Mouse (Mus musculus) spleen, adult 2 months (tissue): ENCODE measurements around the gene Miox. TPM values are rescaled to one million over a fixed set of nuclear protein-coding genes. Genes with fewer than 3 reads are reported as not detected.
A peak's percentile ranks its signal among the peaks of the same experiment; 100 is the strongest.

Experiments
- DNase-seq, 2 experiments: peaks; one replicate each; pipeline versions ENCODE4 v3.0.0 to v3.0.0-alpha.2; 2012 to 2021; ENCODE audit warnings: low spot score in 2 of 2, low read depth in 1 of 2
- H3K27ac ChIP-seq: fragments of 200-500 bp; 2 replicates; pipeline ENCODE4 v1.5.1; 2012; ENCODE audit warnings: low read length, inconsistent platforms; ENCODE audit not compliant: insufficient read depth
- H3K27me3 ChIP-seq: fragments of 200-500 bp; 2 replicates; pipeline ENCODE4 v1.6.1; 2012; ENCODE audit warnings: mild to moderate bottlenecking, moderate library complexity, low read length, inconsistent platforms; ENCODE audit not compliant: control insufficient read depth, insufficient read depth
- H3K36me3 ChIP-seq: fragments of 200-500 bp; 2 replicates; pipeline ENCODE4 v1.6.1; 2012; ENCODE audit warnings: mild to moderate bottlenecking, low read length, inconsistent platforms; ENCODE audit not compliant: control insufficient read depth, insufficient read depth
- H3K4me1 ChIP-seq: fragments of 200-500 bp; 2 replicates; pipeline ENCODE4 v1.6.1; 2011; ENCODE audit warnings: inconsistent platforms; ENCODE audit not compliant: control insufficient read depth, insufficient read depth, insufficient read length
- H3K4me3 ChIP-seq: fragments of 200-500 bp; 2 replicates; pipeline ENCODE4 v1.5.1; 2011; ENCODE audit warnings: mild to moderate bottlenecking, inconsistent platforms; ENCODE audit not compliant: insufficient read depth, insufficient read length; ENCODE audit errors: extremely low read depth
- CTCF ChIP-seq: fragments of 200-500 bp; IDR thresholded peaks from 2 replicates; pipeline ENCODE4 v1.5.1; 2011; ENCODE audit warnings: mild to moderate bottlenecking, inconsistent platforms; ENCODE audit not compliant: insufficient read depth, insufficient read length, insufficient replicate concordance; ENCODE audit errors: extremely low read depth
- POLR2A ChIP-seq: fragments of 200-500 bp; IDR thresholded peaks from 2 replicates; pipeline ENCODE4 v1.6.1; 2011; ENCODE audit warnings: low read depth, low read length, inconsistent platforms
- WGBS: fragments of 180-500 bp; shearing (Covaris S2); methylation state at CpG from one replicate; pipeline ENCODE4 v1.1.7; 2018; 5-methylcytosine and 5-hydroxymethylcytosine counted together
- polyA plus RNA-seq: library from polyadenylated mRNA; depleted of rRNA; stranded (reverse); fragments of >200 nt; gene quantifications from 2 replicates; pipeline ENCODE4 v1.2.3, GENCODE M21; 2012

Gene Miox
- polyA plus RNA-seq, 1 experiment, result 1.4 TPM

- H3K27me3 ChIP-seq, result no peaks in the 10 kb centered on the region
- no peak for TF ChIP-seq CTCF
- no peak for TF ChIP-seq POLR2A
- DNase-seq, result peak in 1 of 2 experiments; percentile 21
- H3K4me1 ChIP-seq, result peaks cover 34% of the 10 kb centered on the region; the same call in 1 of the 2 replicates
- peak overlapping the region; percentile 97 for H3K4me3 ChIP-seq
- peak overlapping the region; percentile 26; the same call in 1 of the 2 replicates for H3K27ac ChIP-seq
- no peaks in the 10 kb centered on the region for H3K36me3 ChIP-seq
- WGBS, result under 1% methylated on average over 57 of the region's 58 CpGs
Observed at GRCm38 (mm10) chr15:89314511-89315189, 19.5 kb upstream of the Miox start.

- Histone ChIP-seq H3K27ac (peak within 1 kb of the TSS; percentile 27; the same call in 1 of the 2 replicates), H3K36me3 (no peaks in the 10 kb centered on the region), H3K4me3 (peak within 1 kb of the TSS; percentile 97), H3K27me3 (no peaks in the 10 kb centered on the region), H3K4me1 (peaks cover 28% of the 10 kb centered on the region; the same call in 1 of the 2 replicates)
- WGBS, result under 1% methylated on average over 37 of the region's 37 CpGs
- no peak for TF ChIP-seq CTCF
- peak; percentile 54; the same call in 1 of the 2 replicates for TF ChIP-seq POLR2A
- peak; percentile 91 to 98 for DNase-seq
Observed at GRCm38 (mm10) chr15:89315190-89315731, 18.9 kb upstream of the Miox start, which contains the start of gene Sbf1. Sbf1 (minus strand) TSS chr15:89315311.

- no peaks in the 10 kb centered on the region for H3K36me3 ChIP-seq
- H3K4me1 ChIP-seq, result peaks cover 21% of the 10 kb centered on the region; the same call in 1 of the 2 replicates
- H3K27me3 ChIP-seq, result no peaks in the 10 kb centered on the region
- H3K27ac ChIP-seq, result no peak overlapping the region
- peak; percentile 18; the same call in 1 of the 2 replicates for TF ChIP-seq CTCF
- TF ChIP-seq POLR2A, result no peak
- 91% methylated on average over 11 of the region's 11 CpGs for WGBS
- no peak for DNase-seq
- H3K4me3 ChIP-seq, result no peak overlapping the region
Observed at GRCm38 (mm10) chr15:89316146-89316545, 18.1 kb upstream of the Miox start.

- H3K27ac ChIP-seq, result no peak overlapping the region
- H3K36me3 ChIP-seq, result no peaks in the 10 kb centered on the region
- H3K4me1 ChIP-seq, result no peaks in the 10 kb centered on the region
- TF ChIP-seq POLR2A, result no peak
- no peak for TF ChIP-seq CTCF
- H3K27me3 ChIP-seq, result peaks cover 1% of the 10 kb centered on the region; the same call in 1 of the 2 replicates
- no peak overlapping the region for H3K4me3 ChIP-seq
- DNase-seq, result no peak
- 67% methylated on average over 8 of the region's 8 CpGs for WGBS
Observed at GRCm38 (mm10) chr15:89321264-89321663, 12.9 kb upstream of the Miox start.

GRCm38 (mm10) chr15:89322670-89323522, 11.3 kb upstream of the Miox start, which contains the start of gene Adm2:
Adm2 (plus strand) TSS chr15:89322720.
- Histone ChIP-seq H3K36me3 (no peaks in the 10 kb centered on the region), H3K4me1 (no peaks in the 10 kb centered on the region), H3K27me3 (peaks cover 1% of the 10 kb centered on the region; the same call in 1 of the 2 replicates), H3K27ac (no peak within 1 kb of the TSS), H3K4me3 (no peak within 1 kb of the TSS)
- 58% methylated on average over 26 of the region's 26 CpGs for WGBS
- DNase-seq, result no peak
- no peak for TF ChIP-seq CTCF
- no peak for TF ChIP-seq POLR2A

GRCm38 (mm10) chr15:89323656-89324055, 10.5 kb upstream of the Miox start:
- no peak overlapping the region for H3K27ac ChIP-seq
- no peaks in the 10 kb centered on the region for H3K4me1 ChIP-seq
- no peak for DNase-seq
- H3K27me3 ChIP-seq, result peaks cover 1% of the 10 kb centered on the region; the same call in 1 of the 2 replicates
- no peaks in the 10 kb centered on the region for H3K36me3 ChIP-seq
- WGBS, result 47% methylated on average over 4 of the region's 4 CpGs
- no peak overlapping the region for H3K4me3 ChIP-seq
- no peak for TF ChIP-seq POLR2A
- TF ChIP-seq CTCF, result no peak
